Mouse (Mus musculus): Measurements from ENCODE around the gene Mrpl17. TPM values are rescaled to one million over a fixed set of nuclear protein-coding genes. Genes with fewer than 3 reads are reported as not detected.

The Mrpl17 gene
- polyA plus RNA-seq, 1 experiment from 2014 or later = 340 TPM

- no peaks in the 10 kb centered on the region for H3K27me3 ChIP-seq
- peak overlapping the region; percentile 15 for H3K27ac ChIP-seq
- no peak overlapping the region for H3K4me3 ChIP-seq
- peaks cover 43% of the 10 kb centered on the region for H3K4me1 ChIP-seq
- no peak overlapping the region for H3K9ac ChIP-seq
- no peaks in the 10 kb centered on the region for H3K9me3 ChIP-seq
- ATAC-seq (ENCODE audit: borderline replicate concordance, extremely low read depth, low FRiP score, low TSS enrichment) = no peak
- 28% methylated on average over 4 of the region's 4 CpGs for WGBS
- peaks cover 4% of the 10 kb centered on the region; the same call in 1 of the 2 replicates for H3K36me3 ChIP-seq
- peak overlapping the region; percentile 26; the same call in 1 of the 2 replicates for H3K4me2 ChIP-seq
These were observed 26.3 kb downstream of the Mrpl17 start for GRCm38 (mm10) chr7:105784556-105784955.

DNA sequence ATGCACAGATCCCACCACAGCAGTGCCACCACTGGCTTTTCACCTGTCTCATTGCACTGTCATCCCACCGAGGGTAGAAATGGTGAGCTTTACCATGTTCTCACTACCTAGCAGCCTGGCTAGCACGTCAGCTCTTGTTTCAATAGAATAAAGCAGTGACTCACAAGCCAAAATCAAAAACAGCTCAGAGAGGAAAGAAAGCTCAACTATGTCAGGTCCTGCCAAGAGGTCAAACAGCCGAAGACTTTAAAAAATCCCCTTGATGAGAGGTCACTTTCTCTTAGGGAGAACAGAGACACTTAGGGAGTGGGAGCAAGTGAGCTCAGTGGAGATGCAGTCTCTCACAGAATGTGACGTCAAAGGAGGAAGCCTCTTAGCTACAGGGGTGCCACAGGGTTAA lies 27.0 kb downstream of the Mrpl17 start:
- whole genome bisulfite sequencing = 52% methylated on average over 4 of the region's 4 CpGs

DNA sequence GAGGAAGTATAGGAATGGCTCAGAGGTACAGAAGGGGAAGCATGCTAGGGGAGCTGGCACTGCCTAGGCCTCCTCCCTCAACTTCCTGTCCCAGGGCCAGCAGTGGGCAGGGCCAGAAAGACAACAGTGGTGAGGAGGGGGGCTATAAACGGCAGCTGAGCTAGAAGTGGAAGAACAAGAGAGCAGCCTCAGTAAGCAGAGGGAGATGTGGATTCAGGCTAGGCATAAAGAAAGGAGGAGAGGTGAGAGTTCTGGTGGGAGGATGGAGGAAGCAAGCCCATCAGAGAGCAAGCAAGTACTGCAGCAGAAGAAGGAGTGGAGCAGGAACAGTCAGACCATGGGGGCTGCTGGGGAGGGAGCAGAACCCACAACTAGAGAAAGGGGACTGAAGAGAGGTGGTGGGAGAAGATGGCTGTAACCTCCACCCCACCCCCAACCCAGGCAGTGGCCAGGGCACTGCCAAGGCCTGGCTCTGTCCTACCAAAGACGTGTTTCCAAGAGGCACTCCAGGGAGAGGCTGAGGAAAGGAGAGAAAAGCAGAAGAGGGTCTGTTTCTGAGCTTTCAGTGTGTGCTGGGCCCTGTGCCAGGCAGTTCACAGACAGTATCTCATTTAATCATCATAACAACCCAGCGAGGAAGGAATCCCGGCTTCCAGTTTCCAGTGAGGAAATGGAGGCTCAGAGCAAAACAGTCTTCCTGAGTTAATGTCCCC lies 32.2 kb downstream of the Mrpl17 start:
- peak overlapping the region; percentile 93 for H3K27ac ChIP-seq
- peak overlapping the region; percentile 51 for H3K4me2 ChIP-seq
- H3K9ac ChIP-seq = peak overlapping the region; percentile 23; the same call in 1 of the 2 replicates
- WGBS = 23% methylated on average over 4 of the region's 4 CpGs
- ATAC-seq (ENCODE audit: borderline replicate concordance, extremely low read depth, low FRiP score, low TSS enrichment) = peak; percentile 91
- H3K27me3 ChIP-seq = no peaks in the 10 kb centered on the region
- H3K4me3 ChIP-seq = peak overlapping the region; percentile 19; the same call in 1 of the 2 replicates
- H3K4me1 ChIP-seq = peaks cover 56% of the 10 kb centered on the region
- H3K9me3 ChIP-seq = no peaks in the 10 kb centered on the region
- H3K36me3 ChIP-seq = peaks cover 8% of the 10 kb centered on the region; the same call in 1 of the 2 replicates

More for the DNA sequence above, 27.0 kb downstream of the Mrpl17 start:
- Histone ChIP-seq H3K9me3 (no peaks in the 10 kb centered on the region), H3K4me3 (no peak overlapping the region), H3K36me3 (peaks cover 4% of the 10 kb centered on the region; the same call in 1 of the 2 replicates), H3K27me3 (no peaks in the 10 kb centered on the region), H3K4me2 (no peak overlapping the region), H3K9ac (no peak overlapping the region), H3K4me1 (peaks cover 50% of the 10 kb centered on the region), H3K27ac (no peak overlapping the region)
- ATAC-seq (ENCODE audit: borderline replicate concordance, extremely low read depth, low FRiP score, low TSS enrichment) = no peak

DNA sequence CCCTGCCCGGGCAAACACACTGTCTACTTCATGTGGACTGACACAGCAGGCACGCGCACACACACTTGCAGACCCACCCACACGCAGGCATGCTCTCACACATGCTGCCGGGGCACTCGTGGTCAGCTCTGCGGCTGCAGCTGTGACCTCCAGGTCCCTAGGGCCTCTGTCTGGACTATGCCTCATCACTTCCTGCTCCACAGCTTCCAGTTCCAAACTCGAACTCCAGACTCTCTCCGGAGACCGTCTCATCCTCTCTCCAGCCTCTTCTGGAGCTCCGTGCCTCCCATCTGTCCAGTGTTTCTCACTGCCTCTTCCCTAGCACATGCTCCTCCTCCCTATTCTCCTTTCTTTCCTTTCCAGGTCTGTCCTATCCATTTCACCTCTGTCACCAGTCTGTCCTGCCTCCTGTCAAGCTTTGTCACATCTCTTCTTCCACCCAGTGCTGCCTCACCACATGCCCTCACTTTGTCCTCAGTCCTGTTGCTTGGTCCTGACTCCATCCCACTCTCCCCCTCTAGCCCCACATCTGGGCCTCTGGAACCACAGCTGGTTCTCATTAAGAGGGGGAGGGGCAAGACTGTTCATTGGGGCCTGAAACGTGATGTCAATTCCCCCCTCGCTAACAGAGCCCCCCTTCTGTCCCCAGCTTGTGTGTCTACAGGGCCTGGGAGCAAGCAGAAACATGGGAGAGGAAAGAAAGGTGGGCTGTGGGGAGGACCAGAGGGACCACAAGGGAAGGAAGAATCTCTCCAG lies 32.9 kb downstream of the Mrpl17 start:
- ATAC-seq (ENCODE audit: borderline replicate concordance, extremely low read depth, low FRiP score, low TSS enrichment) = peak; percentile 87
- peak overlapping the region; percentile 23; the same call in 1 of the 2 replicates for H3K9ac ChIP-seq

GRCm38 (mm10) chr7:105777316-105777715 lies 33.6 kb downstream of the Mrpl17 start:
- WGBS = 85% methylated on average over 1 of the region's 1 CpGs
- ATAC-seq (ENCODE audit: borderline replicate concordance, extremely low read depth, low FRiP score, low TSS enrichment) = no peak
- Histone ChIP-seq H3K4me1 (peaks cover 55% of the 10 kb centered on the region), H3K4me2 (peak overlapping the region; percentile 51; the same call in 1 of the 2 replicates), H3K36me3 (peaks cover 14% of the 10 kb centered on the region), H3K9ac (peak overlapping the region; percentile 10; the same call in 1 of the 2 replicates), H3K4me3 (no peak overlapping the region), H3K27me3 (no peaks in the 10 kb centered on the region), H3K9me3 (no peaks in the 10 kb centered on the region), H3K27ac (peak overlapping the region; percentile 93)

More for the DNA sequence above, 32.9 kb downstream of the Mrpl17 start:
- Histone ChIP-seq H3K27ac (peak overlapping the region; percentile 93), H3K9me3 (no peaks in the 10 kb centered on the region), H3K4me2 (peak overlapping the region; percentile 51), H3K4me3 (peak overlapping the region; percentile 19), H3K27me3 (no peaks in the 10 kb centered on the region), H3K4me1 (peaks cover 60% of the 10 kb centered on the region), H3K36me3 (peaks cover 8% of the 10 kb centered on the region; the same call in 1 of the 2 replicates)
- 27% methylated on average over 13 of the region's 13 CpGs for WGBS

DNA sequence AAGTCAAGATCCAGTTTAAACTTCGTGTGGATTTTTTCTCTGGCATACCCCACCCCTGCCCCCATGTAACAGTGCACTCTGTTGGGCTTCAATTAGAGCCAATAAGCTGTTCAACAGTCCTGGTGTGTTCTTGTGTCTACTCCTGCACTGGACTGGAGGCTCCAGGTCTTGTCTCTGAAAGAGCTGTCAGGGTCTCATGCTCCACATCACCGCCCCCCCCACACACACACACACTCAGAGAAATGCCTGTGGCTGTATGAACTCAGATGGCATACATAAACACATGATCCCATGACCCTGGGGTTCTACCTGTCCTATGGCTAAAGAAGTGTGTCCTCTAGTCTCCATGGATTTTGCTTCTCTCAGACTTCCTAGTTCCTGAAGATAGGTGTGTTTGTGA lies 34.9 kb downstream of the Mrpl17 start:
- Histone ChIP-seq H3K9me3 (no peaks in the 10 kb centered on the region), H3K4me1 (peaks cover 55% of the 10 kb centered on the region), H3K9ac (no peak overlapping the region), H3K4me3 (no peak overlapping the region), H3K4me2 (no peak overlapping the region), H3K27me3 (no peaks in the 10 kb centered on the region), H3K27ac (no peak overlapping the region), H3K36me3 (peaks cover 24% of the 10 kb centered on the region)
- 81% methylated on average over 2 of the region's 2 CpGs for WGBS
- ATAC-seq (ENCODE audit: borderline replicate concordance, extremely low read depth, low FRiP score, low TSS enrichment) = no peak

- 52% methylated on average over 8 of the region's 8 CpGs for WGBS
These were observed 36.2 kb downstream of the Mrpl17 start for GRCm38 (mm10) chr7:105774661-105775060.

GRCm38 (mm10) chr7:105773041-105773440 lies 37.9 kb downstream of the Mrpl17 start:
- no peak for ATAC-seq (ENCODE audit: borderline replicate concordance, extremely low read depth, low FRiP score, low TSS enrichment)
- WGBS = 71% methylated on average over 5 of the region's 5 CpGs
- peak overlapping the region; percentile 57; the same call in 1 of the 2 replicates for H3K27ac ChIP-seq
- H3K9me3 ChIP-seq = no peaks in the 10 kb centered on the region
- no peak overlapping the region for H3K4me3 ChIP-seq
- peaks cover 39% of the 10 kb centered on the region for H3K36me3 ChIP-seq
- peaks cover 50% of the 10 kb centered on the region for H3K4me1 ChIP-seq
- H3K27me3 ChIP-seq = no peaks in the 10 kb centered on the region
- no peak overlapping the region for H3K4me2 ChIP-seq
- no peak overlapping the region for H3K9ac ChIP-seq

More at GRCm38 (mm10) chr7:105774661-105775060, 36.2 kb downstream of the Mrpl17 start:
- Histone ChIP-seq H3K27me3 (no peaks in the 10 kb centered on the region), H3K36me3 (peaks cover 37% of the 10 kb centered on the region), H3K4me3 (no peak overlapping the region), H3K9ac (no peak overlapping the region), H3K4me1 (peaks cover 55% of the 10 kb centered on the region), H3K27ac (peak overlapping the region; percentile 7; the same call in 1 of the 2 replicates), H3K9me3 (no peaks in the 10 kb centered on the region), H3K4me2 (no peak overlapping the region)
- no peak for ATAC-seq (ENCODE audit: borderline replicate concordance, extremely low read depth, low FRiP score, low TSS enrichment)

DNA sequence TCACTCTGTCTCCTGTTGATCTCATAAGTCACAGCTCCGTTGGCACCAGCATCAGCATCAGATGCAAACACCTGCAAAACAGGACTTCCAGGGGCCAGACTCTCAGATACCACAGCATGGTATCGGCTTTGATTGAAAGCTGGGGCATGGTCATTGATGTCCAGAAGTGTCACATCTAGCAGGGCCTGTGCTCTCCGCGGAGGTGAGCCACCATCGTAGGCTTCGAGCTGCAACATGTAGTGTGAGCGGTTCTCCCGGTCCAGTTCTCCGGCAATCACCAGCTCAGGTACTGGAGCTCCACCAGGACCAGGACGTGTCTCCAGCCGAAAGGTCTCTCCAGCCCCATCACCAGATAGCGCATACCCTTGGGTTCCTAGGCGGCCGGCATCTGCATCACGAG lies 38.6 kb downstream of the Mrpl17 start:
- peaks cover 49% of the 10 kb centered on the region for H3K4me1 ChIP-seq
- no peak overlapping the region for H3K4me2 ChIP-seq
- no peaks in the 10 kb centered on the region for H3K9me3 ChIP-seq
- H3K27ac ChIP-seq = no peak overlapping the region
- no peak overlapping the region for H3K4me3 ChIP-seq
- H3K36me3 ChIP-seq = peaks cover 39% of the 10 kb centered on the region
- H3K27me3 ChIP-seq = no peaks in the 10 kb centered on the region
- H3K9ac ChIP-seq = no peak overlapping the region
- ATAC-seq (ENCODE audit: borderline replicate concordance, extremely low read depth, low FRiP score, low TSS enrichment) = no peak
- WGBS = 94% methylated on average over 15 of the region's 15 CpGs

DNA sequence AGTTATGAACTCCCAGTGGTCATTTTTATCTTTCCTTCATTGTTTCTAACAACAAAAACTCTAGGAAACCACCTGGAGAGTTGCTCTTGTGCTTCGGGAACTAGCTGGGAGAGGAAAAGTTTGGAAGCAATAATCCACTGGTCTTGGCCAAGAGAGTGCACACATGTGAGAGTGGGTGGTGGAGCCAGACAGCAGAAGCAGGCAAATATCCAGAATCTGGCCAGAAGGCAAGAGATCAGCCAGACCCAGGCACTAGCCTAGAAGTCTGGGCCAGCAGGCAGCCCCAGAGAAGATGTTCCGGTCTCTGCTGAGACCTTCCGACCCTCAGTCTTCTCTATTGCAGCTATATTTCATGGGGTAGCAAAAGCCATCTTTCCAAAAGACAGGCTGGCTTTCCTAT lies 40.9 kb downstream of the Mrpl17 start:
- Histone ChIP-seq H3K27ac (no peak overlapping the region), H3K9me3 (no peaks in the 10 kb centered on the region), H3K27me3 (no peaks in the 10 kb centered on the region), H3K9ac (no peak overlapping the region), H3K4me2 (no peak overlapping the region), H3K4me3 (no peak overlapping the region), H3K36me3 (peaks cover 45% of the 10 kb centered on the region), H3K4me1 (peaks cover 40% of the 10 kb centered on the region)
- ATAC-seq (ENCODE audit: borderline replicate concordance, extremely low read depth, low FRiP score, low TSS enrichment) = no peak
- WGBS = 78% methylated on average over 3 of the region's 3 CpGs

DNA sequence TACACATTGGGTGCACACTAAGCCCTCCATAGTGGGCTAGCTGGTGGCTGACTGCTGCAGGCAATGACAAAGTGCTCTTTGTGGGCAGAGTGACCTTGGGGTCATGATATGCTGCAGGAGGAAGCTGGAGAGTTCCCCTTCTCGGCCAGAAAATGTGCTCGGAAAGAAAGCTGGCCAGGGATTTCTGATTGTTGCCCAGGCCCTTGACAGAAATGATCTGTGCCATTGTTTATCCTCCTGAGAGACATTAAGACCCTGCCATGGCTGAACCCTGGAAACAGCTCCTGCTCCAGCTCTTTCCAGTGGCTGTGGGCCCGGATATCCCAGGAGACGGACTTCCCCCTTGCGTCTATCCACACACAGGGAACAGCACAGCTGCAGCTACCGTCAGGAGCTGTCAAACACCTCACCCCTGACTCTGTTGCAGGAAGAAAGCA lies 43.2 kb downstream of the Mrpl17 start:
- no peak overlapping the region for H3K4me3 ChIP-seq
- no peak overlapping the region for H3K9ac ChIP-seq
- peak; percentile 65; the same call in 1 of the 2 replicates for ATAC-seq (ENCODE audit: borderline replicate concordance, extremely low read depth, low FRiP score, low TSS enrichment)
- no peaks in the 10 kb centered on the region for H3K9me3 ChIP-seq
- H3K4me2 ChIP-seq = no peak overlapping the region
- peaks cover 18% of the 10 kb centered on the region for H3K4me1 ChIP-seq
- H3K36me3 ChIP-seq = peaks cover 65% of the 10 kb centered on the region
- H3K27me3 ChIP-seq = no peaks in the 10 kb centered on the region
- 12% methylated on average over 6 of the region's 6 CpGs for WGBS
- H3K27ac ChIP-seq = peak overlapping the region; percentile 57
